Mouse (Mus musculus): ENCODE measurements around the gene Arhgap24. TPM values are rescaled to one million over a fixed set of nuclear protein-coding genes. Genes with fewer than 3 reads are reported as not detected.

The Arhgap24 gene
- total and polyA plus RNA-seq, 2 experiments, result 4.6 to 6.9 TPM

DNA sequence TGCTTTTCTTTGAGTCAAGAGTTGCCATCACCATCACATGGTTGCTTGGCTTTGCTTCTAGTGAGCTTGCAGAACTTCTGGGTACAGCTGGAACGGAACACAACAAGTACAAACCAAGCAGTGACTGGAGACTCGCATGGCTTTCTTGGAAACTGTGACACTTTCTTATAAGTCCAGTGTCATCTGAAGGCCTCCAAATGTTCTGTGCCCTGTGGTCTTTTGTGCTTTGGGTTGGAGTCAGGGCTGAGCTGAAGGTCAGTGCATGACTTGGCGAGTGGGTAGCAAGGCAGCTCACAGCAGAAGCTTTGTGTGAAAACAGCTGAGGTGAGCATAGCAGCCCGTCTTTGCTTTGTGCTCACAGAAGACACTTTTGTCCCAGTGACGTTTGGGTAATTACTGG lies 87.6 kb downstream of the Arhgap24 start:
- Histone ChIP-seq H3K9ac (ENCODE audit: low read depth, low read length) (no peak overlapping the region), H3K27ac (replicated peaks; ENCODE audit: insufficient read depth, low read depth, low read length) (no peak overlapping the region), H3K27me3 (ENCODE audit: control insufficient read depth, insufficient read depth, low read length) (no peaks in the 10 kb centered on the region), H3K36me3 (ENCODE audit: control insufficient read depth, insufficient read depth, low read length) (no peaks in the 10 kb centered on the region), H3K4me3 (ENCODE audit: insufficient read depth, low read depth, low read length) (no peak overlapping the region), H3K4me1 (ENCODE audit: control insufficient read depth, insufficient read depth, low read length) (peaks cover 6% of the 10 kb centered on the region), H3K79me2 (ENCODE audit: control insufficient read depth, insufficient read depth, low read length) (no peaks in the 10 kb centered on the region; the same call in 1 of the 2 replicates)
- no peak for TF ChIP-seq CTCF (IDR thresholded peaks at IDR 0.05; ENCODE audit: low read depth, low read length)
- TF ChIP-seq POLR2A (IDR thresholded peaks at IDR 0.05; ENCODE audit: extremely low read depth, insufficient read depth, low read length), result no peak
- WGBS, result 70% methylated on average over 5 of the region's 5 CpGs
- DNase-seq (ENCODE audit: extremely low read depth, low read depth, low spot score), result no peak

DNA sequence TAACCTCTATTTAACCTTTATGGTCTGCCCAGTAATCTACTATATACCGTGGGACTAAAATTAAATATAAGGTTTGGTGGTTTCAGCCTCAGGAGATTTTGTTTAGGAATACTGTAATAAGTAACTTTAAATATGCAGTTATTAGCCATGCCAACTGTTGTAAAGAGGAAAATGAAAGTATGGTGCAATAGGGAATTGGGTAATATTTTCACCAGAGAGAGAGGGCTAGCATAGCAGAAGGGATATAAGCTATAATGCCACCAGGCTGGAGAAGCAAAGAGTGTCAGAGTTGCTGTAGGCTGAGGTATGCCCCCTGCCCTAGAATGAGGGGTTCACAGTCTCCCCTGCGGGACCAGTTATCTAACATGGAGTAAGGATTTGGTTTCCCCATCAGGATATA lies 90.3 kb downstream of the Arhgap24 start:
- TF ChIP-seq POLR2A (IDR thresholded peaks at IDR 0.05; ENCODE audit: extremely low read depth, insufficient read depth, low read length), result no peak
- TF ChIP-seq CTCF (IDR thresholded peaks at IDR 0.05; ENCODE audit: low read depth, low read length), result no peak
- H3K27ac ChIP-seq (replicated peaks; ENCODE audit: insufficient read depth, low read depth, low read length), result 0 out of 2 replicates have a peak overlapping the region, but pooled peaks have one; percentile 71

DNA sequence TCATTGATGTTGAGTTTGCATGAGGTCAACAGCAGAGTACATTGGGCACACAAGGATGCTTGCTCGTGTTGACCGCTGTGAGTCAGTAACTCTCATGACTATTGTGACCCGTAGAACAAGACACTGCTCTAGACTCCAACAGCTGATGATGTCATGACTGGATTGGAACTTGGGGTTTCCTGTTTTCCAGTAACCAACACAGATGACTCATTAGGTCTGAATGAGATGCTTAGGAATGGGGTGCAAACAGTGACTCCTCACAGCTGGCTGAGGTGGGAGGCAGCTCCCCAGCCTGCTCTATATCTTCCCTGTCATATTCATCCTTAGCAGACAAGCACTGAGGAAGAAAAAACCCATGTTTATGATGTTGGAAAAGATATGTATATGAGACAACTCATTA lies 95.6 kb downstream of the Arhgap24 start:
- Histone ChIP-seq H3K36me3 (ENCODE audit: control insufficient read depth, insufficient read depth, low read length) (no peaks in the 10 kb centered on the region), H3K9ac (ENCODE audit: low read depth, low read length) (no peak overlapping the region), H3K79me2 (ENCODE audit: control insufficient read depth, insufficient read depth, low read length) (no peaks in the 10 kb centered on the region; the same call in 1 of the 2 replicates), H3K4me3 (ENCODE audit: insufficient read depth, low read depth, low read length) (no peak overlapping the region), H3K4me1 (ENCODE audit: control insufficient read depth, insufficient read depth, low read length) (no peaks in the 10 kb centered on the region), H3K27me3 (ENCODE audit: control insufficient read depth, insufficient read depth, low read length) (no peaks in the 10 kb centered on the region), H3K27ac (replicated peaks; ENCODE audit: insufficient read depth, low read depth, low read length) (no peak overlapping the region)
- no peak for TF ChIP-seq CTCF (IDR thresholded peaks at IDR 0.05; ENCODE audit: low read depth, low read length)
- TF ChIP-seq POLR2A (IDR thresholded peaks at IDR 0.05; ENCODE audit: extremely low read depth, insufficient read depth, low read length), result no peak
- WGBS, result 86% methylated on average over 3 of the region's 3 CpGs
- no peak for DNase-seq (ENCODE audit: extremely low read depth, low read depth, low spot score)

More for the DNA sequence above, 90.3 kb downstream of the Arhgap24 start:
- no peak overlapping the region for H3K4me3 ChIP-seq (ENCODE audit: insufficient read depth, low read depth, low read length)
- no peak overlapping the region for H3K9ac ChIP-seq (ENCODE audit: low read depth, low read length)
- no peaks in the 10 kb centered on the region for H3K36me3 ChIP-seq (ENCODE audit: control insufficient read depth, insufficient read depth, low read length)
- no peaks in the 10 kb centered on the region for H3K27me3 ChIP-seq (ENCODE audit: control insufficient read depth, insufficient read depth, low read length)
- H3K4me1 ChIP-seq (ENCODE audit: control insufficient read depth, insufficient read depth, low read length), result peaks cover 2% of the 10 kb centered on the region
- no peaks in the 10 kb centered on the region; the same call in 1 of the 2 replicates for H3K79me2 ChIP-seq (ENCODE audit: control insufficient read depth, insufficient read depth, low read length)
- WGBS, result 59% methylated on average over 2 of the region's 2 CpGs
- peak; percentile 82 for DNase-seq (ENCODE audit: extremely low read depth, low read depth, low spot score)

DNA sequence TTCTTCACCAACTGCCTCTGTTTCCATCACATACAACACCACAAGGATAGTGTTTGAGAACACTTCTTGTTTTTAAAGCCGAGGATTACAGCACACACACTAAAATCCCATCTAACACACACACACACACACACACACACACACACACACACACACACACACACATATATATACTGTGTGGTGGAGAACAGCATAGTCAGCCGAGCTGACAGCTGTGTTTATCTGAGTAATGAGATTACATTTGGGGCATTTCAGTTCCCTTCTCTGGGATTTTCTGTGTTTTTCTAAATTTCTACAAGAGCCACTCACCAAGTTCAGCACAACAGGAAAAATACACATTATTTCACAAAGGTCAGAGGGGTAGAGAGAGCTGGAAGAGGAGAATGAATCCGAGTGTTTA lies 96.5 kb downstream of the Arhgap24 start:
- no peak overlapping the region for H3K9ac ChIP-seq (ENCODE audit: low read depth, low read length)
- TF ChIP-seq POLR2A (IDR thresholded peaks at IDR 0.05; ENCODE audit: extremely low read depth, insufficient read depth, low read length), result no peak
- H3K27ac ChIP-seq (replicated peaks; ENCODE audit: insufficient read depth, low read depth, low read length), result no peak overlapping the region
- no peak for DNase-seq (ENCODE audit: extremely low read depth, low read depth, low spot score)
- 56% methylated on average over 3 of the region's 3 CpGs for WGBS
- no peaks in the 10 kb centered on the region for H3K27me3 ChIP-seq (ENCODE audit: control insufficient read depth, insufficient read depth, low read length)
- H3K79me2 ChIP-seq (ENCODE audit: control insufficient read depth, insufficient read depth, low read length), result no peaks in the 10 kb centered on the region
- no peak overlapping the region for H3K4me3 ChIP-seq (ENCODE audit: insufficient read depth, low read depth, low read length)
- 0 out of 2 replicates have a peak, but pooled peaks cover 1% of the 10 kb centered on the region for H3K4me1 ChIP-seq (ENCODE audit: control insufficient read depth, insufficient read depth, low read length)
- H3K36me3 ChIP-seq (ENCODE audit: control insufficient read depth, insufficient read depth, low read length), result no peaks in the 10 kb centered on the region

DNA sequence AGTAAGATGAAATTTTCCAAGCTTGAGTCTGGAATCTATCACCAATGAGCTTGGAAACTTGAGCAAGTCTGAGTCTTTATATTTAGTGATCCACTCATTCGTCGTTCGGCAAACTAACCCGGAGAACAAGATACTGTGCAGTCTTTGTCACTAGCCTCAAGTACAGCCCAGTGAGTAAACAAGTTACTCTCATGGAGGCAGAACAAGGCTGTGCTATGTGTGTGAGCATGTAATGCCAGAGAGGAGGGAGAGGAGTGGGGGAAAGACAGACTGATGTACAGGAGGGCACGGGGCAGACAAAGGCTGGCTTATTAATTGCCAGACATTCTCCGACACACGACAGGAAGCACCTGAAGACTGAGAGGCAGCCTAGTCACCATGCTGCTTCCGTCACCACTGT lies 97.2 kb downstream of the Arhgap24 start:
- Histone ChIP-seq H3K27me3 (ENCODE audit: control insufficient read depth, insufficient read depth, low read length) (no peaks in the 10 kb centered on the region), H3K4me1 (ENCODE audit: control insufficient read depth, insufficient read depth, low read length) (peaks cover 3% of the 10 kb centered on the region; the same call in 1 of the 2 replicates), H3K27ac (replicated peaks; ENCODE audit: insufficient read depth, low read depth, low read length) (no peak overlapping the region), H3K36me3 (ENCODE audit: control insufficient read depth, insufficient read depth, low read length) (no peaks in the 10 kb centered on the region), H3K9ac (ENCODE audit: low read depth, low read length) (no peak overlapping the region), H3K79me2 (ENCODE audit: control insufficient read depth, insufficient read depth, low read length) (no peaks in the 10 kb centered on the region), H3K4me3 (ENCODE audit: insufficient read depth, low read depth, low read length) (no peak overlapping the region)
- no peak for DNase-seq (ENCODE audit: extremely low read depth, low read depth, low spot score)
- TF ChIP-seq POLR2A (IDR thresholded peaks at IDR 0.05; ENCODE audit: extremely low read depth, insufficient read depth, low read length) (no peak), CTCF (IDR thresholded peaks at IDR 0.05; ENCODE audit: low read depth, low read length) (no peak)
- WGBS, result 84% methylated on average over 8 of the region's 8 CpGs

DNA sequence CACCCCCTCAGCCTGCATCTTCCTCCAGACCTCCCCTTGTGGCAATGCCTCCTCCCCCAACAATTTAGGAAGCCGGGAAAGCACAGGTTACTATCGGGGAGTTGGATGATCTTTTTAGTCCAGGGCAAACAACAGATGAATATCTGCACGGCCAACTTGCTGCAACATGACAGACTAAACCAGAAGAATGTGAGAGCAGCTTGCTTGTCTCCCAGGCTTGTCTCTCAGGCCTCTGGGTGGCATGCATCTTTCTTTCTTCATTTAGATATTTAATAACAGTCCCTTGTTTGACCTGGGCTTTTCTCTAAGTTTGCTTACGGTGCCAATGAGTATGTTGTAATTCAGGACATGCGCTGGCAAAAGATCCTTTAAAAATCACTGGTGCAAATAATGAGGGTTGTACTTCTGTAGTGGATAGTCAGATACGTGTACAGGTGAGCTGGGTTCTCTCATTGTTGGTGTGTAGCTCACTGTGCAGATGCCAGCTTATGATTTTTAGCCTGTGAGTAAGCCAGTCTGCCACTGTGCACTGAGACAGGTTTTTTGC lies 101.7 kb downstream of the Arhgap24 start:
- TF ChIP-seq CTCF (IDR thresholded peaks at IDR 0.05; ENCODE audit: low read depth, low read length) (no peak), POLR2A (IDR thresholded peaks at IDR 0.05; ENCODE audit: extremely low read depth, insufficient read depth, low read length) (no peak)
- no peaks in the 10 kb centered on the region for H3K36me3 ChIP-seq (ENCODE audit: control insufficient read depth, insufficient read depth, low read length)
- DNase-seq (ENCODE audit: extremely low read depth, low read depth, low spot score), result peak; percentile 93
- no peaks in the 10 kb centered on the region for H3K27me3 ChIP-seq (ENCODE audit: control insufficient read depth, insufficient read depth, low read length)
- no peak overlapping the region; the same call in 1 of the 2 replicates for H3K27ac ChIP-seq (replicated peaks; ENCODE audit: insufficient read depth, low read depth, low read length)
- H3K79me2 ChIP-seq (ENCODE audit: control insufficient read depth, insufficient read depth, low read length), result no peaks in the 10 kb centered on the region
- H3K4me1 ChIP-seq (ENCODE audit: control insufficient read depth, insufficient read depth, low read length), result peaks cover 3% of the 10 kb centered on the region; the same call in 1 of the 2 replicates
- H3K4me3 ChIP-seq (ENCODE audit: insufficient read depth, low read depth, low read length), result no peak overlapping the region
- 23% methylated on average over 6 of the region's 6 CpGs for WGBS
- H3K9ac ChIP-seq (ENCODE audit: low read depth, low read length), result no peak overlapping the region
